Mouse (Mus musculus) layer of hippocampus, postnatal 25 days (tissue): ENCODE data around the gene Dph1. TPM values are rescaled to one million over a fixed set of nuclear protein-coding genes. Genes with fewer than 3 reads are reported as not detected.

Experiments
- DNase-seq, 2 experiments: peaks; one replicate each; pipeline ENCODE4 v3.0.0; 2022; ENCODE audit warnings: mixed read lengths in 2 of 2, low spot score in 1 of 2; ENCODE audit errors: extremely low spot score in 1 of 2
- total RNA-seq, 2 experiments: library from RNA; stranded (reverse); gene quantifications; 2 replicates each; pipeline ENCODE4 v1.2.3; 2021

The Dph1 gene
- total RNA-seq, 2 experiments from 2014 or later, result 35.4 to 36.1 TPM

- no peak for DNase-seq
These were observed 28.4 kb downstream of the Dph1 start for GRCm38 (mm10) chr11:75162591-75163080.

DNA sequence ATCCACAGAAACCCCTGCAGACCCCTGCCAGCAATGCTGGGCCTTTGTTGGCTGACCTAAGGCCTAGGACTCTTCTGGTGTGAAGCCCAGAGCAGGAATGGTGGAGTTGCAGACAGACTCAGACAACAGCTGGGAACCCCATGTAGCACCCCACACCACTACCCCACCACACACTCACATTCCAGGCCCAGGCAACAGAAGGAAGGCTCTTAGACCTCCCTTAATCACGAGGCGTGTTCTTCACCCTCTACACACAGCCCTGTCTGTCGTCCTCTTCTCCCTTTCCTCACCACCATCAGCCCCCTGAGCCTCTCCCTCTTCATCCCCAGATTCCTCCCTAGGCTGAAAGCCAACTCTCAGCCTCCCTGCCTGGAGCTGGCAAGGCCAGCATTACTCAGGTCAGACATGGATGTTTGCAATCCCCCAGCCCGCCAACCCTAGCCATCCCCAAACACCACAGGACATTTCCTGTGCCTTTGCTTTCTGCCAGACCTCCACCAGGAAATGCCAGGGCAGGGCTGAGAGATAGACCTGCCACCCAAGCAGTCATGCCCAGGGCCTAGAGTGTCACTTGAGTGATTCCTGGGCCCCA lies 29.5 kb downstream of the Dph1 start:
- DNase-seq, result no peak

- DNase-seq, result no peak
These were observed 30.1 kb downstream of the Dph1 start for GRCm38 (mm10) chr11:75160954-75161353.

- DNase-seq, result peak in 1 of 2 experiments; percentile 23
These were observed 31.5 kb downstream of the Dph1 start for GRCm38 (mm10) chr11:75159564-75159963.

- no peak for DNase-seq
These were observed 32.6 kb downstream of the Dph1 start for GRCm38 (mm10) chr11:75158432-75158831.

GRCm38 (mm10) chr11:75157901-75158300 lies 33.1 kb downstream of the Dph1 start:
- DNase-seq, result no peak

DNA sequence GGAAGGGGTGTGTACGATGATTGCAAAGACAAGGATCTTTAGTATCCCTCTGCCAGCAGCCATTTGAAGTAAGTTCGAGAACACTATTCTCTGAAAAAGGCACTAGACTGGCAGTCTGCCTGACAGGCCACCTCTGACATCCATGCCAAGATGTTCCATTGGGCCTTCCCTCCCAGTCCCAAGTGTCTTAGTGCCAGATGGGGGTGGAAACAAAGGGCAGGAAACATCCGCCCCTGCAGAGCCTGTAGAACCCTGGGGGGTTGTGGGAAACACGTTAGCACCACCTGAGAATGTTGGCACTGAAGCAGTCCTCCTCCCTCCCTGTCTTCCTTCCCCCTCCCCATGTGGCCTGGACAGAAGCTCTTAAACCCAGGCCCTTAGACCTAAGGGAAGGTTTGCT lies 34.0 kb downstream of the Dph1 start:
- no peak for DNase-seq

GRCm38 (mm10) chr11:75156416-75156815 lies 34.6 kb downstream of the Dph1 start:
- no peak for DNase-seq

- no peak for DNase-seq
These were observed 35.1 kb downstream of the Dph1 start for GRCm38 (mm10) chr11:75155985-75156384.

GRCm38 (mm10) chr11:75154053-75154585 lies 36.9 kb downstream of the Dph1 start:
- no peak for DNase-seq

GRCm38 (mm10) chr11:75152603-75153557 lies 38.2 kb downstream of the Dph1 start:
- no peak for DNase-seq

DNA sequence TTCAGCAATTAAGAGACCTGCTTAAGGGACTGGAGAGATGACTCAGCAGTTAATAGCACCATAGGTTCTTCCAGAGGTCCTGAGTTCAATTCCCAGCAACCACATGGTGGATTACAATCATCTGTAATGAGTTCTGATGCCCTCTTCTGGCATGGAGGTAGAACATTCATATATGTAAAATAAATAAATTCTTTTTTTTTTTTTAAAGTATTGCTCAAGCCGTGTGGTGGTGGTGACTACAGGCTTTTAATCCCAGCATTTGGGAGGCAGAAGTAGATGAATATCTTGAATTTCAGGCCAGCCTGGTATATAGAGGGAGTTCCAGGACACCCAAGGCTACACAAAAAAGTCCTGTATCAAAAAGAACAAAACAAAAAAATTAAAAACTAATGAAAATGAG lies 40.7 kb downstream of the Dph1 start:
- DNase-seq, result no peak

GRCm38 (mm10) chr11:75148332-75149035 lies 42.6 kb downstream of the Dph1 start:
- no peak for DNase-seq

GRCm38 (mm10) chr11:75147846-75148168 lies 43.2 kb downstream of the Dph1 start:
- DNase-seq, result no peak

GRCm38 (mm10) chr11:75147106-75147845 lies 43.8 kb downstream of the Dph1 start:
- no peak for DNase-seq

- DNase-seq, result no peak
These were observed 45.2 kb downstream of the Dph1 start for GRCm38 (mm10) chr11:75145841-75146240.

DNA sequence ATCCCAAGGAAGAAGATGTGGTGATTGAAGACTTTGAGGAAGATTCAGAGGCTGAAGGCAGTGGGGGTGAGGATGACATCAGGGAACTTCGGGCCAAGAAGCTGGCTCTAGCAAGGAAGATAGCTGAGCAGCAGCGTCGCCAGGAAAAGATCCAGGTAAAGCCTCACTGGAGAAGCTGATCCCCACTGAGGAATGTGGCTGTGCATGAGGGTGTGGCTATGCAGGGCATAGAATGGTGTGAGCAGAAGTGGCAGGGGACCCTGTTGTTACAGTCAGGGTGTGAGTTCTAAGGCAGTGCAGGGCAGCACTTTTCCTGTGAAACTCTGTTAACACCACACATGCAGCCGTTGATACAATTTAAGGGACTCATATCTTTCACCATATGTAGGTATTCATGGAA lies 48.3 kb downstream of the Dph1 start:
- no peak for DNase-seq

DNA sequence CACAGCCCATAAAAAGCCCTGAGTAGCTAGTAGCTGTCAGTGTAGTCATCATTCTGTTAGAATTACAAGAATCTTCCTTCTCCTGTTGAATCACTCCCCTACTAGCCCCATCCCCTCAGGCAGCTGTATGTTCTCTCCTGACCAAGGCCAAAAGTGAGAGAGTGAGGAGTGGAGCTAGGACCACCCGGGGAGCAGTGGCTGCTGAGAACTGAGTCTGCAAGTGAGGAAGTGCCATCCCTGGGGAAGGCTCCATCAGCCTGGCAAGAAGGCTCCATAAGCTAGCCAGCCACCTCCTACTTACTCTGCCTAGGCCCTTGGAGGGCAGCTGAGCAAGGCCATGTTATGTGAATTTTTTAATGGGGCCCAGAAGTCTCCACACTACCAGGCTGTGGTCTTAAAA lies 49.1 kb downstream of the Dph1 start:
- DNase-seq, result no peak

DNA sequence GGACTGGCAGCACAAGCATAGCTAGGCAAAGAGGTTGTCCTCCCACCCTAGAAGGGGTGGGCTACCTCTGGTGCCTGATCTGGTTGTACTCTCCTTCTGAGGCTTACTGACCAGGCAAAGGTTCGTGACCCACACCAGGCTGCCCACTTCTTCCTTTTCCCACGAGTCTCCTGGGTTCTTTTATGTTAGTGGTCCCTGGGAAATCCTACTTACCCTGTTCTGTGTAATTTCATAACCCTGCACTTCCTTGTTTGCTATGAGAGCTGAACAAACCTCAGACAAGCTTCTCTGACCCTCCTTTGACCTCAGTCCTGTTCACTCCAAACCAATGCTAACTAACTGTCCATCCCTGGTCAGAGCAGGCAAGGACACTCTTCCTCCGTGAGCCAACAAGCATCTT lies 50.0 kb downstream of the Dph1 start:
- DNase-seq, result no peak

- DNase-seq, result no peak
These were observed 50.6 kb downstream of the Dph1 start for GRCm38 (mm10) chr11:75140431-75140830.
